Mouse (Mus musculus) hindbrain, embryonic 11.5 days (tissue): ENCODE data around the gene Nop16. TPM values are rescaled to one million over a fixed set of nuclear protein-coding genes. Genes with fewer than 3 reads are reported as not detected.

ENCODE experiments used
- ATAC-seq: fragments of 200-750 bp; cut with Nextera tagmentation; 2 replicates; pipeline ENCODE4 v1.8.0; 2017; ENCODE audit warnings: mild to moderate bottlenecking, moderate TSS enrichment, moderate library complexity; ENCODE audit not compliant: low FRiP score
- DNase-seq: peaks from one replicate; pipeline ENCODE4 v3.0.0-alpha.2; 2015; ENCODE audit warnings: low spot score
- H3K27ac ChIP-seq: fragments of 300-500 bp; sonication (generic); 2 replicates; pipeline ENCODE4 v1.5.1; 2014; ENCODE audit warnings: mild to moderate bottlenecking, low read depth, low read length
- H3K27me3 ChIP-seq: fragments of 300-500 bp; sonication (generic); 2 replicates; pipeline ENCODE4 v1.6.1; 2014; ENCODE audit warnings: mild to moderate bottlenecking, low read length, moderate library complexity, mixed read lengths; ENCODE audit not compliant: control insufficient read depth, insufficient read depth
- H3K36me3 ChIP-seq: fragments of 300-500 bp; sonication (generic); 2 replicates; pipeline ENCODE4 v1.6.1; 2014; ENCODE audit warnings: mild to moderate bottlenecking, low read length, moderate library complexity, mixed read lengths; ENCODE audit not compliant: control insufficient read depth, insufficient read depth
- H3K4me1 ChIP-seq: fragments of 300-500 bp; sonication (generic); replicated peaks from 2 replicates; pipeline ENCODE4 v1.6.1; 2014; ENCODE audit warnings: low read length, mixed read lengths; ENCODE audit not compliant: control insufficient read depth, insufficient read depth
- H3K4me2 ChIP-seq: fragments of 300-500 bp; sonication (generic); replicated peaks from 2 replicates; pipeline ENCODE4 v1.6.1; 2014; ENCODE audit warnings: mild to moderate bottlenecking, low read depth, low read length
- H3K4me3 ChIP-seq: fragments of 300-500 bp; sonication (generic); 2 replicates; pipeline ENCODE4 v1.5.1; 2014; ENCODE audit warnings: low read depth, low read length
- H3K9ac ChIP-seq: fragments of 300-500 bp; sonication (generic); 2 replicates; pipeline ENCODE4 v1.6.1; 2014; ENCODE audit warnings: low read depth, low read length
- H3K9me3 ChIP-seq: fragments of 300-500 bp; sonication (generic); 2 replicates; pipeline ENCODE4 v1.6.1; 2016; ENCODE audit warnings: low read length; ENCODE audit not compliant: control insufficient read depth
- WGBS: fragments of 180-500 bp; shearing (Covaris S2); extraction: QIAGEN DNeasy Blood & Tissue Kit; methylation state at CpG from one replicate; pipeline ENCODE4 v1.1.7; 2014; 5-methylcytosine and 5-hydroxymethylcytosine counted together
- polyA plus RNA-seq: library from polyadenylated mRNA; unstranded; fragments of >200 nt; fragmentation: Nextera tagmentation; extraction: Ambion mirVana; gene quantifications from 2 replicates; pipeline ENCODE4 v1.2.1, GENCODE M21; 2014

Gene Nop16
- 62.5 and 63.0 TPM in 2 replicates for polyA plus RNA-seq

DNA sequence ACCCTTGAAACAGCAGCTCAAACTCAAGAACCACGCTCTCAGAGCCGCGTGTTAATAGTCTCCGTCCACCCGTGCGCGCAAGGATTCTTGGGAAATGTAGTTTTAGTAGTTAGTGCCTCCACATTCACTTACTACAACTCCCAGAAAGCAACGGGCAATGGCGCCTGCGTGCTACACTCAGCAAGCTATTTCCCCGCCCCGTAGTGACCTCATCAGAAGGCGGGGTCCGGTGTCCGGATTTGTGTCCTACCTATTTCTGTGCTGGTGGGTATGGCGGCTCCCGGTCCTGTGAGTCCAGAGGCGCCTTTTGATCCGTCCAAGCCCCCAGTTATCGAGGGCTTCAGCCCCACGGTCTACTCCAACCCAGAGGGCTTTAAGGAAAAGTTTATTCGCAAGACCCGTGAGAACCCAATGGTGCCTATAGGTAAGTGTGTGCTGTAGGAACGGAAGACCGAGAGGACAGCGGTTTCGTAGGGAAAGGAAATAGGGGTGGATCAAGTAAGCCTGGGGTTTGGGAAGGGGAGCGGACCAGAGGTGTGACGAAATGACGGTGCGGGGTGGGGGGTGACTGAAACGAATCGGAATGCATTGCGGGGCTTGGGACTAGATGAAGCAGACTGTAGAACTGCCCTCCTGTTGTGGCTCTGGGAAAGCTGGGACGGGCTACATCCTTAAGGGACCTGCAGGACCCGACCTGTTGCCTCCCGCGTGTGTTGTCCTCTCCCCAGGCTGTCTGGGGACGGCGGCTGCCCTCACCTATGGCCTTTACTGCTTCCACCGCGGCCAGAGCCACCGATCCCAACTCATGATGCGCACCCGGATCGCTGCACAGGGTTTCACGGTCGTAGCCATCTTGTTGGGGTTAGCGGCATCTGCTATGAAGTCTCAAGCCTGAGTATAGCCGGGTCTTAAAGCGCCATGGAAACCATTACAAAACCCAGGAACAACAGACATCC is at the start of gene Nop16, which contains the start of gene Higd2a:
Gene Nop16 (minus strand): TSS at position 95 of the 956 bp plus-strand sequence.
Gene Higd2a (plus strand): TSS at position 212 of the 956 bp plus-strand sequence.
- no peaks in the 10 kb centered on the region for H3K9me3 ChIP-seq
- under 1% methylated on average over 51 of the region's 51 CpGs for WGBS

GRCm38 (mm10) chr13:54635011-54635410 is 45.1 kb upstream of the Nop16 start:
- Histone ChIP-seq H3K36me3 (no peaks in the 10 kb centered on the region), H3K4me2 (no peak overlapping the region), H3K27ac (no peak overlapping the region), H3K4me1 (no peaks in the 10 kb centered on the region), H3K27me3 (no peaks in the 10 kb centered on the region), H3K9ac (no peak overlapping the region), H3K9me3 (no peaks in the 10 kb centered on the region), H3K4me3 (no peak overlapping the region)
- ATAC-seq (no peak), DNase-seq (no peak)
- 95% methylated on average over 3 of the region's 3 CpGs for WGBS

More for the DNA sequence above, at the start of gene Nop16, which contains the start of gene Higd2a:
- Histone ChIP-seq H3K9ac (peak within 1 kb of the TSS; percentile 76), H3K4me1 (no peaks in the 10 kb centered on the region), H3K27me3 (no peaks in the 10 kb centered on the region), H3K27ac (peak within 1 kb of the TSS; percentile 19), H3K36me3 (no peaks in the 10 kb centered on the region), H3K4me2 (peak within 1 kb of the TSS; percentile 74), H3K4me3 (peak within 1 kb of the TSS; percentile 75)
- ATAC-seq (peak; percentile 98), DNase-seq (peak; percentile 99)

- Histone ChIP-seq H3K4me1 (no peaks in the 10 kb centered on the region), H3K36me3 (no peaks in the 10 kb centered on the region), H3K27ac (no peak overlapping the region), H3K9ac (no peak overlapping the region), H3K4me2 (no peak overlapping the region), H3K4me3 (no peak overlapping the region), H3K27me3 (no peaks in the 10 kb centered on the region), H3K9me3 (no peaks in the 10 kb centered on the region)
- no peak for ATAC-seq
- WGBS, result 77% methylated on average over 3 of the region's 3 CpGs
- no peak for DNase-seq
These were observed 42.9 kb upstream of the Nop16 start for GRCm38 (mm10) chr13:54632731-54633277.

DNA sequence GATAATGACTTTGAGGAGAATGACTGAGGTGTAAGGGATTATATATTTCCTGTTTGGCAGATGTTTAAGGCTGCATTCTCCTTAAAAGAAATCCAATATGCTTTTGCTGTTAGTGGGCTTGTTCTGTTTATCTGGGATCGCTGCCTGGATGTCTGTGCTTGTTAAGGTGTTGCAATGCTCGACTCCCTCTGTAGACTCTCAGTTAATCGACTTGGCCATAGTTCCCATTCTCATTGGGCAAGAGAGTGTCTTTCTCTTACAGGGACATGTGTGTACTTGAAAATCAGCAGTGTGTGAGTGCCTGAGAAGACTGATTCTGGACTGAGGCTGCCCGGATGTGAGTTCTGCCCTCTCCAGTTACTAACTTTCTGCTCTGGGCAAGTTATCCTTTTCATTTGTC is 39.2 kb upstream of the Nop16 start:
- no peaks in the 10 kb centered on the region for H3K36me3 ChIP-seq
- no peak for ATAC-seq

GRCm38 (mm10) chr13:54621960-54622521 is 32.2 kb upstream of the Nop16 start:
- H3K36me3 ChIP-seq, result no peaks in the 10 kb centered on the region
- peak overlapping the region; percentile 96 for H3K9ac ChIP-seq
- H3K9me3 ChIP-seq, result no peaks in the 10 kb centered on the region
- WGBS, result 2% methylated on average over 27 of the region's 27 CpGs
- H3K4me1 ChIP-seq, result no peaks in the 10 kb centered on the region; the same call in 1 of the 2 replicates
- peak overlapping the region; percentile 97 for H3K4me3 ChIP-seq
- ATAC-seq (no peak; the same call in none of the 2 replicates), DNase-seq (no peak)
- H3K27ac ChIP-seq, result peak overlapping the region; percentile 70
- H3K27me3 ChIP-seq, result no peaks in the 10 kb centered on the region
- H3K4me2 ChIP-seq, result peak overlapping the region; percentile 66

More for the DNA sequence above, 39.2 kb upstream of the Nop16 start:
- Histone ChIP-seq H3K27ac (no peak overlapping the region), H3K27me3 (no peaks in the 10 kb centered on the region), H3K9ac (no peak overlapping the region), H3K9me3 (no peaks in the 10 kb centered on the region), H3K4me1 (no peaks in the 10 kb centered on the region), H3K4me2 (no peak overlapping the region), H3K4me3 (no peak overlapping the region)
- no peak for DNase-seq
- WGBS, result 93% methylated on average over 4 of the region's 4 CpGs

DNA sequence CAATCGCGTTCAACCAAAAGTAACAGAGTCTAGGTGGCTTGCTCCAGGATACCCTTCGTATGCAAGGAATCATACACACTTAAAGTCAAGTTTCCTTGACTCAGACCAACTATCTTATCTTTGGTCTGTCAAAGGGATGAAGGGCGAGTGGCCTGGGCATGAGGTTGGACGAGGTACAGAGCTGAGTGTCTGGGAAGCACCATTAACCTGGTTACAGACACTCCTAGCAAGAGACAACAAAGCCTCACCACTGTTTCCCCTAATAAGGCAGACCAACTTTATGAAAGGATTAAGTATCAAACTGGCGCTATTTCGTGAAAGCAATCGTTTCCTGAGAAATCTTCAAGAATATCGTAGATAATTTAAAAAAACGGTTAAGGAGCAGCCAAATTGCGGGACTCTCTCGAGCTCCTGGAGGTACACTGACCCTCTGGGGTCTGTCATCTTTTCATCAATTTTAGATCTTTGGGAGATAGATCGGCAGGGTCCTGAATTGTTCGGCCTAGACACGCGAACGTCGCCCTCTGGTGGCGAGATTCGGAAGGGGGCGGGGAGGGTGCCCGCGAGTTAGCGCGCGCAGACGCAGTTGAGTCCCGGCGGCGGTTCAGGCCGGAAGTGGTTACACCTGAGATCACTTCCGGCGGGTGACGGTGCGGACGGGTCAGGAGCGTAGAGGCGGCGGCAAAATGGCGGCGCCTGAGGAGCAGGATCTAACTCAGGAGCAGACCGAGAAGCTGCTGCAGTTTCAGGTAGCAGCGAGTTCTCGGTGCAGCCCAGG is 31.5 kb upstream of the Nop16 start, which contains the start of gene Faf2:
Gene Faf2 (plus strand): TSS at position 630 of the 778 bp plus-strand sequence.
- Histone ChIP-seq H3K4me3 (peak within 1 kb of the TSS; percentile 97), H3K27ac (peak within 1 kb of the TSS; percentile 70), H3K9me3 (no peaks in the 10 kb centered on the region), H3K4me2 (peak within 1 kb of the TSS; percentile 66), H3K9ac (peak within 1 kb of the TSS; percentile 96), H3K36me3 (no peaks in the 10 kb centered on the region), H3K27me3 (no peaks in the 10 kb centered on the region), H3K4me1 (no peaks in the 10 kb centered on the region; the same call in 1 of the 2 replicates)
- ATAC-seq (peak; percentile 97), DNase-seq (peak; percentile 99)
- 12% methylated on average over 44 of the region's 44 CpGs for WGBS

- H3K4me1 ChIP-seq, result no peaks in the 10 kb centered on the region
- WGBS, result 70% methylated on average over 6 of the region's 6 CpGs
- DNase-seq (no peak), ATAC-seq (no peak)
- no peak overlapping the region for H3K4me3 ChIP-seq
- no peaks in the 10 kb centered on the region for H3K36me3 ChIP-seq
- H3K27me3 ChIP-seq, result no peaks in the 10 kb centered on the region
- H3K9me3 ChIP-seq, result no peaks in the 10 kb centered on the region
- no peak overlapping the region for H3K27ac ChIP-seq
- H3K9ac ChIP-seq, result no peak overlapping the region
- H3K4me2 ChIP-seq, result no peak overlapping the region
These were observed 27.1 kb upstream of the Nop16 start for GRCm38 (mm10) chr13:54616998-54617397.

- H3K9me3 ChIP-seq, result no peaks in the 10 kb centered on the region
- no peak overlapping the region for H3K9ac ChIP-seq
- H3K36me3 ChIP-seq, result no peaks in the 10 kb centered on the region
- DNase-seq, result no peak
- no peaks in the 10 kb centered on the region for H3K27me3 ChIP-seq
- 83% methylated on average over 8 of the region's 8 CpGs for WGBS
- ATAC-seq, result no peak
- H3K27ac ChIP-seq, result no peak overlapping the region
- no peaks in the 10 kb centered on the region for H3K4me1 ChIP-seq
- no peak overlapping the region for H3K4me2 ChIP-seq
- no peak overlapping the region for H3K4me3 ChIP-seq
These were observed 26.4 kb upstream of the Nop16 start for GRCm38 (mm10) chr13:54616307-54616706.
